Mouse (Mus musculus) layer of hippocampus, postnatal 14 days (tissue): ENCODE data around the gene 1700019N19Rik. TPM values are rescaled to one million over a fixed set of nuclear protein-coding genes. Genes with fewer than 3 reads are reported as not detected.

Experiments used
- total RNA-seq, 2 experiments: library from RNA; stranded (reverse); gene quantifications; 2 replicates each; pipeline ENCODE4 v1.2.3; 2021

The 1700019N19Rik gene
- total RNA-seq, 2 experiments from 2014 or later = 0.35 to 0.41 TPM

Other genes with a start within 250 kb of the 1700019N19Rik start
- 1 to 10 TPM; 2.0 to 2.2 TPM for gene Pnlip, start 142.0 kb downstream of the 1700019N19Rik start, total RNA-seq
- gene Pnliprp1, start 65.6 kb downstream of the 1700019N19Rik start, total RNA-seq = not detected
- gene Pnliprp2, start 34.7 kb downstream of the 1700019N19Rik start, total RNA-seq = not detected
- gene Eno4, start 149.0 kb upstream of the 1700019N19Rik start, total RNA-seq = 1 to 10 TPM; 1.7 to 2.1 TPM
- gene Hspa12a, start 149.2 kb upstream of the 1700019N19Rik start, total RNA-seq = 100 to 1,000 TPM; 256 to 270 TPM